Mouse (Mus musculus): Measurements from ENCODE around the gene Triobp. TPM values are rescaled to one million over a fixed set of nuclear protein-coding genes. Genes with fewer than 3 reads are reported as not detected.

Gene Triobp
- polyA plus RNA-seq, 1 experiment from 2014 or later: 46.5 TPM

GRCm38 (mm10) chr15:78995916-78996315 is 48.4 kb downstream of the Triobp start:
- no peak for ATAC-seq (ENCODE audit: low FRiP score, low TSS enrichment)
- Histone ChIP-seq H3K4me2 (ENCODE audit: low read length) (no peak overlapping the region), H3K4me3 (replicated peaks; ENCODE audit: low read depth, low read length) (no peak overlapping the region), H3K4me1 (ENCODE audit: control insufficient read depth, insufficient read depth, low read length) (no peaks in the 10 kb centered on the region), H3K27ac (replicated peaks; ENCODE audit: low read depth, low read length) (no peak overlapping the region), H3K9me3 (ENCODE audit: control insufficient read depth, low read length) (no peaks in the 10 kb centered on the region), H3K9ac (replicated peaks; ENCODE audit: low read length) (no peak overlapping the region), H3K27me3 (ENCODE audit: control insufficient read depth, insufficient read depth, low read length) (no peaks in the 10 kb centered on the region), H3K36me3 (ENCODE audit: control insufficient read depth, insufficient read depth, low read length) (peaks cover 64% of the 10 kb centered on the region)
- WGBS: 92% methylated on average over 4 of the region's 4 CpGs
- DNase-seq: no peak

- 100% methylated on average over 3 of the region's 3 CpGs for WGBS
- Histone ChIP-seq H3K4me3 (replicated peaks; ENCODE audit: low read depth, low read length) (no peak overlapping the region), H3K9me3 (ENCODE audit: control insufficient read depth, low read length) (no peaks in the 10 kb centered on the region), H3K27ac (replicated peaks; ENCODE audit: low read depth, low read length) (no peak overlapping the region), H3K4me1 (ENCODE audit: control insufficient read depth, insufficient read depth, low read length) (no peaks in the 10 kb centered on the region), H3K27me3 (ENCODE audit: control insufficient read depth, insufficient read depth, low read length) (no peaks in the 10 kb centered on the region), H3K4me2 (ENCODE audit: low read length) (no peak overlapping the region), H3K9ac (replicated peaks; ENCODE audit: low read length) (no peak overlapping the region), H3K36me3 (ENCODE audit: control insufficient read depth, insufficient read depth, low read length) (peaks cover 64% of the 10 kb centered on the region)
- no peak for ATAC-seq (ENCODE audit: low FRiP score, low TSS enrichment)
- no peak for DNase-seq
These were observed 49.1 kb downstream of the Triobp start for GRCm38 (mm10) chr15:78996663-78997062.

- Histone ChIP-seq H3K4me3 (replicated peaks; ENCODE audit: low read depth, low read length) (no peak overlapping the region), H3K9ac (replicated peaks; ENCODE audit: low read length) (no peak overlapping the region), H3K4me1 (ENCODE audit: control insufficient read depth, insufficient read depth, low read length) (no peaks in the 10 kb centered on the region), H3K27me3 (ENCODE audit: control insufficient read depth, insufficient read depth, low read length) (no peaks in the 10 kb centered on the region), H3K36me3 (ENCODE audit: control insufficient read depth, insufficient read depth, low read length) (peaks cover 62% of the 10 kb centered on the region), H3K9me3 (ENCODE audit: control insufficient read depth, low read length) (no peaks in the 10 kb centered on the region), H3K4me2 (ENCODE audit: low read length) (no peak overlapping the region), H3K27ac (replicated peaks; ENCODE audit: low read depth, low read length) (no peak overlapping the region)
- WGBS: 59% methylated on average over 8 of the region's 8 CpGs
- DNase-seq (no peak), ATAC-seq (ENCODE audit: low FRiP score, low TSS enrichment) (no peak)
These were observed 50.8 kb downstream of the Triobp start for GRCm38 (mm10) chr15:78998348-78998747.

- 92% methylated on average over 11 of the region's 11 CpGs for WGBS
- H3K9me3 ChIP-seq (ENCODE audit: control insufficient read depth, low read length): no peaks in the 10 kb centered on the region
- ATAC-seq (ENCODE audit: low FRiP score, low TSS enrichment): no peak
- H3K27me3 ChIP-seq (ENCODE audit: control insufficient read depth, insufficient read depth, low read length): no peaks in the 10 kb centered on the region
- H3K27ac ChIP-seq (replicated peaks; ENCODE audit: low read depth, low read length): no peak overlapping the region
- no peak overlapping the region for H3K9ac ChIP-seq (replicated peaks; ENCODE audit: low read length)
- H3K4me2 ChIP-seq (ENCODE audit: low read length): no peak overlapping the region
- peaks cover 62% of the 10 kb centered on the region for H3K36me3 ChIP-seq (ENCODE audit: control insufficient read depth, insufficient read depth, low read length)
- DNase-seq: no peak
- H3K4me1 ChIP-seq (ENCODE audit: control insufficient read depth, insufficient read depth, low read length): no peaks in the 10 kb centered on the region
- no peak overlapping the region for H3K4me3 ChIP-seq (replicated peaks; ENCODE audit: low read depth, low read length)
These were observed 52.1 kb downstream of the Triobp start for GRCm38 (mm10) chr15:78999586-78999985.

- H3K4me2 ChIP-seq (ENCODE audit: low read length): no peak overlapping the region
- H3K36me3 ChIP-seq (ENCODE audit: control insufficient read depth, insufficient read depth, low read length): peaks cover 62% of the 10 kb centered on the region
- no peak for ATAC-seq (ENCODE audit: low FRiP score, low TSS enrichment)
- H3K27ac ChIP-seq (replicated peaks; ENCODE audit: low read depth, low read length): no peak overlapping the region
- no peak overlapping the region for H3K9ac ChIP-seq (replicated peaks; ENCODE audit: low read length)
- no peaks in the 10 kb centered on the region for H3K9me3 ChIP-seq (ENCODE audit: control insufficient read depth, low read length)
- H3K4me3 ChIP-seq (replicated peaks; ENCODE audit: low read depth, low read length): no peak overlapping the region
- H3K27me3 ChIP-seq (ENCODE audit: control insufficient read depth, insufficient read depth, low read length): no peaks in the 10 kb centered on the region
- WGBS: 90% methylated on average over 7 of the region's 7 CpGs
- no peaks in the 10 kb centered on the region for H3K4me1 ChIP-seq (ENCODE audit: control insufficient read depth, insufficient read depth, low read length)
- DNase-seq: no peak
These were observed 52.9 kb downstream of the Triobp start for GRCm38 (mm10) chr15:79000357-79000791.

GRCm38 (mm10) chr15:79001559-79001958 is 54.0 kb downstream of the Triobp start:
- peaks cover 71% of the 10 kb centered on the region for H3K36me3 ChIP-seq (ENCODE audit: control insufficient read depth, insufficient read depth, low read length)
- H3K4me3 ChIP-seq (replicated peaks; ENCODE audit: low read depth, low read length): no peak overlapping the region
- H3K9me3 ChIP-seq (ENCODE audit: control insufficient read depth, low read length): no peaks in the 10 kb centered on the region
- WGBS: 86% methylated on average over 5 of the region's 5 CpGs
- H3K4me2 ChIP-seq (ENCODE audit: low read length): no peak overlapping the region
- H3K9ac ChIP-seq (replicated peaks; ENCODE audit: low read length): no peak overlapping the region
- no peak for ATAC-seq (ENCODE audit: low FRiP score, low TSS enrichment)
- DNase-seq: no peak
- no peaks in the 10 kb centered on the region for H3K4me1 ChIP-seq (ENCODE audit: control insufficient read depth, insufficient read depth, low read length)
- H3K27me3 ChIP-seq (ENCODE audit: control insufficient read depth, insufficient read depth, low read length): no peaks in the 10 kb centered on the region
- H3K27ac ChIP-seq (replicated peaks; ENCODE audit: low read depth, low read length): no peak overlapping the region

GRCm38 (mm10) chr15:79002036-79002435 is 54.5 kb downstream of the Triobp start:
- Histone ChIP-seq H3K4me2 (ENCODE audit: low read length) (no peak overlapping the region), H3K27ac (replicated peaks; ENCODE audit: low read depth, low read length) (no peak overlapping the region), H3K4me1 (ENCODE audit: control insufficient read depth, insufficient read depth, low read length) (no peaks in the 10 kb centered on the region), H3K36me3 (ENCODE audit: control insufficient read depth, insufficient read depth, low read length) (peaks cover 75% of the 10 kb centered on the region), H3K9me3 (ENCODE audit: control insufficient read depth, low read length) (no peaks in the 10 kb centered on the region), H3K27me3 (ENCODE audit: control insufficient read depth, insufficient read depth, low read length) (no peaks in the 10 kb centered on the region), H3K9ac (replicated peaks; ENCODE audit: low read length) (no peak overlapping the region), H3K4me3 (replicated peaks; ENCODE audit: low read depth, low read length) (no peak overlapping the region)
- DNase-seq (no peak), ATAC-seq (ENCODE audit: low FRiP score, low TSS enrichment) (no peak)
- 58% methylated on average over 19 of the region's 19 CpGs for WGBS

GRCm38 (mm10) chr15:79003079-79003478 is 55.6 kb downstream of the Triobp start:
- H3K36me3 ChIP-seq (ENCODE audit: control insufficient read depth, insufficient read depth, low read length): peaks cover 75% of the 10 kb centered on the region
- 90% methylated on average over 3 of the region's 3 CpGs for WGBS
- no peaks in the 10 kb centered on the region for H3K27me3 ChIP-seq (ENCODE audit: control insufficient read depth, insufficient read depth, low read length)
- H3K4me1 ChIP-seq (ENCODE audit: control insufficient read depth, insufficient read depth, low read length): no peaks in the 10 kb centered on the region
- no peak for DNase-seq
- no peaks in the 10 kb centered on the region for H3K9me3 ChIP-seq (ENCODE audit: control insufficient read depth, low read length)
- no peak overlapping the region for H3K4me2 ChIP-seq (ENCODE audit: low read length)
- no peak overlapping the region for H3K9ac ChIP-seq (replicated peaks; ENCODE audit: low read length)
- H3K4me3 ChIP-seq (replicated peaks; ENCODE audit: low read depth, low read length): no peak overlapping the region
- ATAC-seq (ENCODE audit: low FRiP score, low TSS enrichment): no peak
- H3K27ac ChIP-seq (replicated peaks; ENCODE audit: low read depth, low read length): no peak overlapping the region

GRCm38 (mm10) chr15:79005581-79005980 is 58.1 kb downstream of the Triobp start:
- Histone ChIP-seq H3K27me3 (ENCODE audit: control insufficient read depth, insufficient read depth, low read length) (no peaks in the 10 kb centered on the region), H3K36me3 (ENCODE audit: control insufficient read depth, insufficient read depth, low read length) (peaks cover 62% of the 10 kb centered on the region), H3K9me3 (ENCODE audit: control insufficient read depth, low read length) (no peaks in the 10 kb centered on the region), H3K4me3 (replicated peaks; ENCODE audit: low read depth, low read length) (no peak overlapping the region), H3K4me2 (ENCODE audit: low read length) (no peak overlapping the region), H3K9ac (replicated peaks; ENCODE audit: low read length) (no peak overlapping the region), H3K4me1 (ENCODE audit: control insufficient read depth, insufficient read depth, low read length) (no peaks in the 10 kb centered on the region), H3K27ac (replicated peaks; ENCODE audit: low read depth, low read length) (no peak overlapping the region)
- WGBS: 90% methylated on average over 9 of the region's 9 CpGs
- no peak for DNase-seq
- ATAC-seq (ENCODE audit: low FRiP score, low TSS enrichment): no peak

Measured in midbrain, embryonic 14.5 days (tissue).